Mouse (Mus musculus) G1E (cell line): ENCODE data around the gene Trat1.

Experiments used
- CTCF ChIP-seq: IDR thresholded peaks from 2 replicates; pipeline ENCODE4 v1.5.1; 2012; ENCODE audit warnings: low read depth, low read length, inconsistent platforms, mixed read lengths
- GATA2 ChIP-seq: IDR thresholded peaks from 2 replicates; pipeline ENCODE4 v1.6.1; 2012; ENCODE audit warnings: low read depth, low read length, inconsistent platforms, borderline replicate concordance
- TAL1 ChIP-seq: conservative IDR thresholded peaks from 2 replicates; pipeline ENCODE4 v1.6.1; 2012; ENCODE audit warnings: low read depth, low read length, inconsistent platforms, mixed read lengths

GRCm38 (mm10) chr16:48806521-48806920 is 34.7 kb upstream of the Trat1 start:
- TF ChIP-seq CTCF = no peak
- no peak for TF ChIP-seq TAL1
- TF ChIP-seq GATA2 = no peak
